Mouse (Mus musculus) CH12.LX (cell line): ENCODE measurements around the gene Sema6c. TPM values are rescaled to one million over a fixed set of nuclear protein-coding genes. Genes with fewer than 3 reads are reported as not detected.
A peak's percentile ranks its signal among the peaks of the same experiment; 100 is the strongest.

Experiments used
- DNase-seq: peaks from one replicate; pipeline ENCODE4 v3.0.0-alpha.2; 2013; ENCODE audit errors: extremely low read depth
- H3K27ac ChIP-seq: 2 replicates; pipeline ENCODE4 v1.5.1; 2012; ENCODE audit warnings: low read depth, mild to moderate bottlenecking, control low read depth, moderate library complexity; ENCODE audit not compliant: insufficient read depth
- H3K27me3 ChIP-seq: replicated peaks from 2 replicates; pipeline ENCODE3; 2012; ENCODE audit warnings: inconsistent platforms
- H3K36me3 ChIP-seq, 2 experiments: replicated peaks in 1 of 2; 2 replicates each; pipeline versions ENCODE3 to v1.6.1; 2012; ENCODE audit warnings: inconsistent platforms in 1 of 2, low read length in 1 of 2, mild to moderate bottlenecking in 1 of 2, mixed read lengths in 1 of 2, moderate library complexity in 1 of 2; ENCODE audit not compliant: control insufficient read depth in 1 of 2, insufficient read depth in 1 of 2
- H3K4me1 ChIP-seq, 2 experiments: 2 replicates each; pipeline ENCODE4 v1.6.1; 2012; ENCODE audit warnings: inconsistent platforms in 1 of 2, moderate library complexity in 1 of 2; ENCODE audit not compliant: insufficient read depth in 2 of 2, control insufficient read depth in 1 of 2
- H3K4me2 ChIP-seq: 2 replicates; pipeline ENCODE4 v1.6.1; 2012; ENCODE audit warnings: low read depth, mild to moderate bottlenecking, control low read depth; ENCODE audit not compliant: poor library complexity, insufficient read depth, severe bottlenecking
- H3K4me3 ChIP-seq, 3 experiments: fragments of 150-350 bp in 1 of 3; sonication (generic) in 1 of 3; replicated peaks in 1 of 3; 2 replicates each; pipeline versions ENCODE3 to v1.5.1; 2011 to 2012; ENCODE audit warnings: low read depth in 2 of 3, low read length in 2 of 3, mild to moderate bottlenecking in 2 of 3, moderate library complexity in 2 of 3, control low read depth in 1 of 3, improper control_type of control experiment in 1 of 3, inconsistent platforms in 1 of 3, mixed read lengths in 1 of 3; ENCODE audit not compliant: poor library complexity in 1 of 3
- H3K79me2 ChIP-seq: replicated peaks from 2 replicates; pipeline ENCODE4 v1.6.1; 2012; ENCODE audit warnings: mild to moderate bottlenecking, moderate library complexity; ENCODE audit not compliant: control insufficient read depth, poor library complexity, insufficient read depth, severe bottlenecking; ENCODE audit errors: extremely low read depth
- H3K9ac ChIP-seq: 2 replicates; pipeline ENCODE4 v1.6.1; 2012; ENCODE audit warnings: low read depth, mild to moderate bottlenecking, control low read depth, moderate library complexity; ENCODE audit not compliant: insufficient read depth
- H3K9me3 ChIP-seq: replicated peaks from 2 replicates; pipeline ENCODE3; 2012; ENCODE audit warnings: low read length, inconsistent platforms, mixed read lengths
- CHD1 ChIP-seq: IDR thresholded peaks from 2 replicates; pipeline ENCODE4 v1.6.1; 2012; ENCODE audit warnings: low read depth, low read length, improper control_type of control experiment, inconsistent platforms
- CTCF ChIP-seq, 2 experiments: IDR thresholded peaks in 1 of 2; conservative IDR thresholded peaks in 1 of 2; 2 replicates each; pipeline ENCODE4 v1.5.1; 2011 to 2012; ENCODE audit warnings: low read depth in 2 of 2, low read length in 2 of 2, improper control_type of control experiment in 1 of 2, inconsistent platforms in 1 of 2, mild to moderate bottlenecking in 1 of 2, moderate library complexity in 1 of 2
- ELF1 ChIP-seq: IDR thresholded peaks from 2 replicates; pipeline ENCODE4 v1.6.1; 2014; ENCODE audit warnings: low read depth, mild to moderate bottlenecking, inconsistent platforms, low read length, improper control_type of control experiment
- MAZ ChIP-seq: IDR thresholded peaks from 2 replicates; pipeline ENCODE4 v1.6.1; 2012; ENCODE audit warnings: low read depth, mild to moderate bottlenecking, inconsistent platforms, low read length, improper control_type of control experiment, moderate library complexity
- MXI1 ChIP-seq: IDR thresholded peaks from 2 replicates; pipeline ENCODE4 v1.6.1; 2011; ENCODE audit warnings: mild to moderate bottlenecking, low read depth, low read length, improper control_type of control experiment
- PAX5 ChIP-seq: IDR thresholded peaks from 2 replicates; pipeline ENCODE4 v1.6.1; 2012; ENCODE audit warnings: low read length, inconsistent platforms, mixed read lengths
- POLR2A ChIP-seq: IDR thresholded peaks from 2 replicates; pipeline ENCODE4 v1.6.1; 2011; ENCODE audit warnings: low read depth, mild to moderate bottlenecking, improper control_type of control experiment, low read length
- RAD21 ChIP-seq: IDR thresholded peaks from 2 replicates; pipeline ENCODE4 v1.6.1; 2011; ENCODE audit warnings: low read depth, mild to moderate bottlenecking, low read length, improper control_type of control experiment, moderate library complexity
- RCOR1 ChIP-seq: conservative IDR thresholded peaks from 2 replicates; pipeline ENCODE4 v1.6.1; 2012; ENCODE audit warnings: low read depth, mild to moderate bottlenecking, inconsistent platforms, low read length, improper control_type of control experiment
- SIN3A ChIP-seq: IDR thresholded peaks from 2 replicates; pipeline ENCODE4 v1.6.1; 2012; ENCODE audit warnings: low read length, improper control_type of control experiment, inconsistent platforms
- ZNF384 ChIP-seq: IDR thresholded peaks from 2 replicates; pipeline ENCODE4 v1.6.1; 2012; ENCODE audit warnings: low read depth, low read length, improper control_type of control experiment, inconsistent platforms
- dilution Hi-C: fragments of 300-500 bp; cut with MboI; formaldehyde crosslinking; loops from 2 replicates; pipeline ENCODE4 v1.14.3; 2020; ENCODE audit warnings: low sequenced_read_pairs; ENCODE audit not compliant: extremely low pct_unique_long_range_greater_than_20kb, extremely low pct_ligation_motif_present
- in situ Hi-C: fragments of 300-500 bp; cut with MboI; formaldehyde crosslinking; loops from 3 replicates; pipeline ENCODE4 v1.14.3; 2019; ENCODE audit warnings: low sequenced_read_pairs, low pct_ligation_motif_present, low pct_unique_long_range_greater_than_20kb, mixed read lengths
- polyA plus RNA-seq: library from polyadenylated mRNA; unstranded; fragments of >175 nt; gene quantifications from 2 replicates; pipeline ENCODE4 v1.2.1, GENCODE M21; 2012; ENCODE audit warnings: low read depth; ENCODE audit not compliant: insufficient read length
- total RNA-seq, 2 experiments: library from RNA; depleted of rRNA; stranded (reverse); fragments of 300-350 nt in 1 of 2; fragments of >200 nt in 1 of 2; gene quantifications; 2 replicates each; pipeline ENCODE4 v1.2.3; 2012 to 2014

Gene Sema6c
- total and polyA plus RNA-seq, 3 experiments = 0.30 to 0.53 TPM; not detected in 1

- no peak overlapping the region for H3K9ac ChIP-seq
- H3K27me3 ChIP-seq = no peaks in the 10 kb centered on the region
- peaks cover 43 to 78% of the 10 kb centered on the region in 2 experiments for H3K36me3 ChIP-seq
- DNase-seq = no peak
- H3K79me2 ChIP-seq = no peaks in the 10 kb centered on the region
- dilution Hi-C loops = no loop called here
- no peaks in the 10 kb centered on the region for H3K9me3 ChIP-seq
- H3K4me2 ChIP-seq = no peak overlapping the region
- no peaks in the 10 kb centered on the region for H3K4me1 ChIP-seq
- no peak overlapping the region for H3K4me3 ChIP-seq
- TF ChIP-seq PAX5 (no peak), POLR2A (no peak), MAZ (no peak), ELF1 (no peak), RCOR1 (no peak)
- TF ChIP-seq, all 38 proteins: peak for 0
- in situ Hi-C loops = no loop called here
- H3K27ac ChIP-seq = no peak overlapping the region
Observed at GRCm38 (mm10) chr3:95121580-95121979, 38.7 kb upstream of the Sema6c start.

- no peak within 1 kb of the TSS for H3K27ac ChIP-seq
- H3K4me2 ChIP-seq = no peak within 1 kb of the TSS
- no peaks in the 10 kb centered on the region for H3K4me1 ChIP-seq
- in situ Hi-C loops = no loop called here
- no peaks in the 10 kb centered on the region for H3K79me2 ChIP-seq
- H3K36me3 ChIP-seq = peaks cover 41 to 76% of the 10 kb centered on the region in 2 experiments
- H3K27me3 ChIP-seq = no peaks in the 10 kb centered on the region
- no peak within 1 kb of the TSS for H3K9ac ChIP-seq
- dilution Hi-C loops = no loop called here
- H3K4me3 ChIP-seq = no peak within 1 kb of the TSS
- TF ChIP-seq SIN3A (no peak), ZNF384 (no peak), MXI1 (no peak), CTCF (conservative IDR thresholded peaks at IDR 0.05 in 1 of 2, IDR thresholded peaks at IDR 0.05 in 1 of 2; ENCODE audit: low read depth in 2 of 2, low read length in 2 of 2) (peak; percentile 59 to 62), RAD21 (peak; percentile 9)
- no peaks in the 10 kb centered on the region for H3K9me3 ChIP-seq
- no peak for DNase-seq
Observed at GRCm38 (mm10) chr3:95124246-95124645, 36.0 kb upstream of the Sema6c start, which contains the start of gene Tmod4. Gene Tmod4, plus strand, starts transcription at chr3:95124476.

- Histone ChIP-seq H3K4me1 (no peaks in the 10 kb centered on the region), H3K27ac (no peak overlapping the region), H3K9me3 (no peaks in the 10 kb centered on the region), H3K27me3 (no peaks in the 10 kb centered on the region), H3K79me2 (no peaks in the 10 kb centered on the region), H3K4me3 (no peak overlapping the region), H3K36me3 (peaks cover 38 to 76% of the 10 kb centered on the region in 2 experiments), H3K9ac (no peak overlapping the region)
- in situ Hi-C loops = no loop called here
- DNase-seq = no peak
- TF ChIP-seq CHD1 = no peak
- TF ChIP-seq, all 38 proteins: peak for 0
- H3K4me2 ChIP-seq = no peak overlapping the region
- dilution Hi-C loops = no loop called here
Observed at GRCm38 (mm10) chr3:95124972-95125371, 35.3 kb upstream of the Sema6c start.
